Mouse (Mus musculus) liver, embryonic 11.5 days (tissue): Measurements from ENCODE around the gene Ostc. TPM values are rescaled to one million over a fixed set of nuclear protein-coding genes. Genes with fewer than 3 reads are reported as not detected.

Experiments used
- polyA plus RNA-seq: library from polyadenylated mRNA; unstranded; fragments of >200 nt; fragmentation: Nextera tagmentation; extraction: Ambion mirVana; gene quantifications from 2 replicates; pipeline ENCODE4 v1.2.1, GENCODE M21; 2014

The Ostc gene
- polyA plus RNA-seq, 1 experiment from 2014 or later: 314 TPM

Other genes starting within 250 kb of the Ostc start
- not detected in 2 replicates for gene Etnppl, start 92.0 kb downstream of the Ostc start, polyA plus RNA-seq
- 1,055 and 1,138 TPM in 2 replicates for gene Rpl34, start 21.0 kb upstream of the Ostc start, polyA plus RNA-seq